Mouse (Mus musculus) megakaryocyte, embryonic 14.5 days (primary cell): Measurements from ENCODE around the gene Rapgef5.

Experiments
- FLI1 ChIP-seq: IDR thresholded peaks from 2 replicates; pipeline ENCODE4 v1.6.1; 2012; ENCODE audit warnings: low read length, inconsistent platforms, mixed read lengths
- GATA1 ChIP-seq: IDR thresholded peaks from 3 replicates; pipeline ENCODE4 v1.6.1; 2012; ENCODE audit warnings: mixed read lengths, low read length, inconsistent platforms, borderline replicate concordance

DNA sequence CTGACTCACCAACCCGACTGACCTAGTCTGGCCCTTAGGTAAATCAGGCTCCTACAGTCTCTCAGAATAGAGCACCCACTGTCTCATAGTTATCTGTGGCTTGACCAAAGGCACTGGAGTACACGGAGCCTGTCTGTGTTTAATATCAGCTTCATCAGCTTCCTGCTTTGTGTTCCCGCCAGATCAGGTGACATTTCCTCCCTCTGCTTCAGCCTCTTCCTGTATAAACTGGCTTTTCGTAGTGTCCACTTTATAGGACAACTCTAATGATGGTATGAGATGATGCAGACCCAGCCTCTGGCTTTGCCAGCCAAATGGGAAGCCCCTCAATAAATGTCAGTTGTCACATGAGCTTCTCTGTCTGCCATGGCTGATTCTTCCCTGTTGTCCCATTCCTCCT, 163.5 kb downstream of the Rapgef5 start:
- no peak for TF ChIP-seq GATA1
- TF ChIP-seq FLI1 = no peak
